Mouse (Mus musculus) layer of hippocampus, adult 11-12 months (tissue): ENCODE measurements around the gene Ttc23l.
"Not testable (repeated sequence)": the region's sequence is repeated elsewhere in the genome, so short reads cannot be mapped to it uniquely, and the experiment has no call there.

Experiments used
- DNase-seq: peaks from one replicate; pipeline ENCODE4 v3.0.0; 2022; ENCODE audit warnings: low spot score

Gene Ttc23l

GRCm38 (mm10) chr15:10558465-10558864, at the start of gene Ttc23l:
Gene Ttc23l (minus strand): TSS chr15:10558668.
- no peak for DNase-seq

DNA sequence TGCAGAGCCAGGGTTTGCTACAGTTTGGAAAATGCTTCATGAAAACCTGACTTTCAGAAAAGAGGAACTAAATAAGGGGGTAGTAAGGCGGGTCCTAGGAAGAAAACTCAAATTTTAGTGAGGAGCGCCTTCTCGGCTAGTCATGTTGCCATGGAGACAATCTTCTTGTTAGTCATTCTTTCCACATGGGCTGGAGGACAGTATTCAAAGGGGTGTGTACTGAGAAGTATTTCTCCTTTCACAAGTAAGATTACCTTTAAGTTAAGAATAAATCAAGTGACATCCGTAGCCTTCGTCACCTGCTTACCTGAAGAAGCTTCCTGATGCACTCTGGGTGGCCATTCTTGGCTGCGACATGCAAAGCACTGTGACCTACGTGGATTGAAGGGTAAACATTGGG, 40.9 kb upstream of the Ttc23l start:
- DNase-seq: no peak

GRCm38 (mm10) chr15:10598259-10599225, 40.1 kb upstream of the Ttc23l start:
- DNase-seq: no peak

- DNase-seq: no peak
These were observed 38.4 kb upstream of the Ttc23l start for GRCm38 (mm10) chr15:10596871-10597270.

DNA sequence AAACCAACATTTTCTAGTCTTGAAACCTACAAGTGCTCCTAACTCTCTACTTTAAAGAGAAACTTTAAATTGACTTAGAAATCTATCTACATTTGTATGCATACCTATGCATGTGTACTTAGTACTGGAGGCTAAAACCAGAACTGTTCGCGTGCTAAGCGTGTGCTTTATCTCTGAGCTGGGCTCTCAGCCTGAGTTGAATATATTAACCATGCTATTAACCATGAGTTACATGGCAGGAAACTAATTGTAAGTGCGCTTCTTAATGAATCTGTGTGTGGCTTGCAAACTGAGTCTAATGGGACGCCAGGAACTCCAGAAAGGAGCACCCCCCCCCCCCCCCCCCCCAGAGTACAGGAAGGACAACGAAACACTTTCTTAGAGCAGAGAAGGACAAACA, 36.9 kb upstream of the Ttc23l start:
- DNase-seq: no peak

DNA sequence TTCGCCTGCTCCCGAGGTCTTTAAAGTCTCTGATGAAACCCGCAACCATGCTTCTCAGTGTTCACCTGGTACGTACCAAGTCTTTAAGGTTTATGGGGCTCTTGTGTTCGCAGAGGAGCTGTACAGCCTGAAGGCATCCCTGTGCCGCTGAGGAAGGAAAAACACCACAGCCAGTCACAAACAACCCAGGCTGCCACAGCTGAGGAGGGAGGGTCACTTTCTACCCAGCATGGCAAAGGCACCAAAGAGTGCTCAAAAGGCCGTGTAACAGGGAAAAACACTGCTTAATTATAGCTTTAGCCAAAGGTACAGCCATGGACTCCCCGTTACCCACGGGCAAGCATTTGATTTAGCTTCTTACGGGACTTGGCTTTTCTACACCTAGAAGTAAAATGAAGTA, 36.4 kb upstream of the Ttc23l start:
- no peak for DNase-seq

DNA sequence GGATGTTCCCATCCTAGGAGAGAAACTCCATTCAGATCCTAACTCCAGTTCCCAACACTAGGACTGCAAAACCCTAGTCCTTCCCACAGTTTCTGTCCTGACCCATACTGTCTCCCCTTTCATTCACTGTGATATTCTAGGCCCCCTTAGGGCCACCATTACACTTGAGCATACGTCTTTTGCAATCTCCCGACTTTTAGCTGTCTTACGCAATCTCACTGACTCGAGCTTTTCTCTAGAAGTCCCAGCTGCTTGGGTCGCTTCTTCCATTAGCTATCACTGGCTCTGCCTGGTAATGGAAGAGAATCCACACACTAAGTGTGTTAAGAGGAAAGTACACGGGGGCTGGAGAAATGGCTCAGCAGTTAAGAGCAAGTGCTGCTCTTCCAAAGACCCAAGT, 34.6 kb upstream of the Ttc23l start:
- no peak for DNase-seq

DNA sequence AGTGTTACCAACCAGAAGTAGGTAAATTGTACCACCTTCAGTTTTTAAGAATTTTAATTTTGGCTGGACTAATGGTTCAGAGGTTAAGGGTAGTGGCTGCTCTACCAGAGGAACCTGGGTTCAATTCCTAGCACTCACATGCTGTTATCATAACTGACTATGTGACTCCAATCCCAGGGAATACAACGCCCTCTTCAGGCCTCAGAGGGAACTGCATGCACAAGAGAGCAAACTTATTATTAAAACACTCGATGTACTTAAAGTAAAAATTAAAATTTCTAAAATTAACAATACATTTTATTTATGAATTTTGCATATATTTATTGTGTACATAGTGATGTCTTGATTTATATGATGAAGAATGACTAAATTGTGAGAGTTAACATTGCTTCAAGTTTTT, 28.1 kb upstream of the Ttc23l start:
- DNase-seq: no peak

- DNase-seq: no peak
These were observed 26.1 kb upstream of the Ttc23l start for GRCm38 (mm10) chr15:10584359-10585187.

- peak; percentile 30 for DNase-seq
These were observed 24.9 kb upstream of the Ttc23l start for GRCm38 (mm10) chr15:10583408-10583807.

- no peak for DNase-seq
These were observed 20.7 kb upstream of the Ttc23l start for GRCm38 (mm10) chr15:10579159-10579558.

DNA sequence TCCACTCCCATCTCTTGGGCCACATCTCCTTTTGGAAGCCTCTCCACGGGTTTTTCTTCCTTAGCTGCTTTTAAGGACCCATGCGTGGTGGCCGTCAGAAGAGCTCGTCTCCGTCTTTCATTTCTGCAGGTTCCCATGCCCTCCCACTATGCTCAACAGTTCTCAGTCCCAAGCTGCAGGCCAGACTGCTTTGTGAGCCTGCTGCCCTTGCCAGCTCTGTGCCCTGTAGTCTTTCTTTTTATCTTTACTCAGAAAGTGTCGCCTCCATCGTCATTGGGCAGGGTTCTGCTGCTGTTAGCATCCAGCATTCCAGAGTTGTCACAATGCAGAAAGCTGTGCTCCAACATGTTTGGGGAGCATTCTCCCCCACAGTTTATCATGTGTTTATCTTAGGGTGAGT, 8.0 kb upstream of the Ttc23l start:
- no peak for DNase-seq

DNA sequence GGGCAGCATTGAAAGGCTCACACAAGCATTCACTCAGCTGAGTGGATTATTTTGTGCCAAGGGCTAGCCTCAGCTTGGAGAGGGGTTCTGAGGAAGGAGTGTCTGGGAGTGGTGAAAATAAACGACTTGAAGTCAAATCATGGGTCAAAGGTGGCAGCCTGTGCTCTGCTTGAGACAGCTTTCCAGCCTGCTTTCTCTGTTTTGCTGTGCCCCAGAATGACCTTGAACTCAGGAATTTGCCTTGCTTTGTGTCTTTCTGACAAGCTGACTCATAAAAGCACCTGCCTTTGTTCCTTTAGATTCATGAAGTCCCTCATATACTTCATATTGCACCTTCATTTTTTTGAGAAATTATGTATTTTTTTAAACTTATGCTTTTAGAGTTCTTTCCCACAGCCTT, 5.7 kb upstream of the Ttc23l start:
- no peak for DNase-seq

- no peak for DNase-seq
These were observed 3.8 kb upstream of the Ttc23l start for GRCm38 (mm10) chr15:10562281-10562680.

DNA sequence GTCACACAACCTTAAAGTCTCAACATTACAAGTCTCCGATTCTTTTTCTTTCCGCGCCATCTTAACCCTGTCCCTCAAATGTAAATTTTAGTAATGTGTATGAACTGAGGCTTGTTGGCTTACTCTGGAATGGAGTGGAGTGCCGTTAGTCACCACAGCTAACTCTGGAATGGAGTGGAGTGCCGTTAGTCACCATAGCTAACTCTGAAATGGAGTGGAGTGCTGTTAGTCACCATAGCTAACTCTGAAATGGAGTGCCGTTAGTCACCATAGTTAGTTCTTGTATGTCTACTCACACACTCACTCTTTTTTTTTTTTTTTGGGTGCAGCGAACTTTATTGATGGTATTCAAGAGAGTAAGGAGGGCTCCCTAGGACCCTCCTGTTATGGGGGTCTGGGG, 1.5 kb upstream of the Ttc23l start:
- DNase-seq: no peak

DNA sequence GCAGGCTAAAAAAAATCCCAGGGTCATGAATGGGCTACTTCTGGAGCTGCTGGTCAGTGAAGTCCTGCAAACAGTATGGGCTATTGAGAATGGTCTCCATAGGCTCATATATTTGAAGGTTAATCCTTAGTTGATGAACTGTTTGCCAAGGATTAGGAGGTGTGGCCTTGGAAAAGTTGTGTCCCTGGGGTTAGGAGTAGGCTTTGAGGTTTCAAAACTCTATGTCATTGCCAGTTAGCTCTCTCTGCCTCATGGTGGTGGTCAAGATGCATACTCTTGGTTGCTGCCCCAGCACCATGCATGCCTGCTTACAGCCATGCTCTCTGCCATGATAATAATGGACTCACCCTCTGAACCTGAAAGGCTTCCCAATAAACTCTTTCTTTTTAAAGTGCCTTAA, 4.1 kb downstream of the Ttc23l start:
- no peak for DNase-seq

- no peak for DNase-seq
These were observed 18.0 kb downstream of the Ttc23l start for GRCm38 (mm10) chr15:10540271-10541088.

DNA sequence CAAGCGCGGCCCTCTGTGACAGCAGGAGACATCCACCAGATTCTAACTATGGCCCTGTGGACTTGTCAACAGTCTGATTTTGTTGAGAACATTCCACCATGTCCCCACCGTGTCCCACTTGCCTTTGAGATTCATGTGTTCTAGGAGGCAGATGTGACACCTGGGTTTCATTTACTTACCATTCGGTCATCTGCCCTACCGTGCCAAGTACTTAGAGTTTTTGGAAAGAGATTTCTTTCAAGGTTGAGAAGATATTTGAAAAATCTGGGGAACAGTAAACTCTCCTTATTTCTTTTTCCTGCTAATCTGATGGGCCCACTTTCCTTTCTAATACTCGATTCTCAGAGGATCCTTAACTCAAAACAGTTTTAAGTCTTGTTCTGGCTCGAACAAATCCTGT, 22.5 kb downstream of the Ttc23l start:
- DNase-seq: no peak

DNA sequence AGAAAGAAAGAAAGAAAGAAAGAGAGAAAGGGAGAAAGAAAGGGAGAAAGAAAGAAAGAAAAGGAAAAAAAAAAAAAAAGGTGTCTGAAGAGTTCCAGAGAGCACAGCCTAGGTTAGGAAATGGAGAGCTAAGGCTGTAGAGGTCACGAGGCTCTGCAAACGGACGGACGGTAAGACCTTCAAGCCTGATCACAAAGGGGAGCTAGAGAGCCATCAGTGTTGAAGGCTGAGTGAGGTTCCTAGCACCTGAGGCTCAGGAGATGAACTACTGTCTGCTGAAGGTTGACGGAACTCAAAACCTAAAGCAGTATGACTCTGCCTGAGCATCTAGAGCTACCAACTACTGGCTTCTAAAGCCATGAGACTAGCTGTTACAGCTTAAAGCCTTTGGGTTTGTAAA, 23.9 kb downstream of the Ttc23l start:
- DNase-seq: no peak

GRCm38 (mm10) chr15:10533361-10533760, 25.1 kb downstream of the Ttc23l start:
- not testable (repeated sequence) for DNase-seq

GRCm38 (mm10) chr15:10531352-10531751, 27.1 kb downstream of the Ttc23l start:
- DNase-seq: no peak

DNA sequence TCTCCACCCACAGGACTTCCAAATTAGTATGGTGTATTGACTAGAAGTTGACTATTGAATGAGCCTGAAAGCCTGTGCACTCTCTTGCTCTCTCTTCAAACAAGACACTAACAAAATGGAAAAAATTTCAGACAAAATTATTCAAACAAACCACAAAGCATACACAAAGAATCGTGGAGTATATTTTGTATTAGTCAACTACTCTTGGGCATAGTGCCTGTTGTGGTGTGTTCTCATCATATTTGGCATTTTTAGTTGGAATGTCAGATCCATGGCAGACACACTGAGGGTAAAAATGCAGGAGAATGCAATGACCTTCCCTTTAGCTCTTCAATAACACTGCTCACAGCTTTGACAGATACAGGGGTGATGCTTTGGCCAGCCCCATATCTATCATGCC, 32.6 kb downstream of the Ttc23l start:
- no peak for DNase-seq
